In genomic region chr13:99122539-99122938, GRCm38 (mm10) we compare ENCODE assay signal across 6 mouse cellular contexts.
DNase-seq lines count a peak whose midpoint lies in the region; ATAC-seq and TF ChIP-seq lines count a peak whose summit lies in the region.
"Not testable (repeated sequence)": the region's sequence is repeated elsewhere in the genome, so short reads cannot be mapped to it uniquely, and the experiment has no call there.

No protein-coding gene starts in this region.

- H3K4me2 ChIP-seq in liver, postnatal 0 days (ENCODE audit: low read depth, low read length) = not testable (repeated sequence)

- H3K9ac ChIP-seq in liver, postnatal 0 days (replicated peaks) = not testable (repeated sequence)

- H3K27me3 ChIP-seq in Patski; kidney, adult 2 months (replicated peaks; ENCODE audit: control insufficient read depth, insufficient read depth, low read length); liver, postnatal 0 days (ENCODE audit: insufficient read depth, low read length): not testable (repeated sequence)

- H3K36me3 ChIP-seq in kidney, adult 2 months (ENCODE audit: control insufficient read depth, insufficient read depth, low read length); liver, postnatal 0 days (replicated peaks; ENCODE audit: insufficient read depth, low read length): not testable (repeated sequence)

- CTCF ChIA-PET in Patski (lab: Charles Lee) = interaction anchor here (1.0 kb wide), 1 partner anchor 37 kb away, joined by 3 read pairs; no protein-coding TSS in a partner anchor

- 73% methylated on average over 4 of the region's 4 CpGs for WGBS in kidney, adult 2 months
- WGBS in liver, postnatal 0 days (ENCODE audit: insufficient replicate concordance) = 72% methylated on average over 4 of the region's 4 CpGs

- peaks cover 21% of the 10 kb centered on the region; the same call in 1 of the 2 replicates for H3K4me1 ChIP-seq in kidney, adult 2 months (ENCODE audit: control insufficient read depth, insufficient read depth, low read length)
- H3K4me1 ChIP-seq in liver, postnatal 0 days (ENCODE audit: insufficient read depth) = not testable (repeated sequence)

- POLR2A ChIA-PET in Patski (lab: Charles Lee) = interaction anchor here (0.6 kb wide), 1 partner anchor 236 kb away, joined by 3 read pairs; no protein-coding TSS in a partner anchor

- DNase-seq in A20 (ENCODE audit: low read depth, low spot score) = peak; percentile 23
- DNase-seq in Patski (ENCODE audit: low read depth, low spot score); kidney, adult 2 months; liver, postnatal 0 days: not testable (repeated sequence)
- DNase-seq in testis, postnatal 10 days (ENCODE audit: low spot score) = peak; percentile 12

- in situ Hi-C loops in Patski (cut with MboI; ENCODE audit: low pct_unique_long_range_greater_than_20kb) = not testable (repeated sequence)

- peak; percentile 29 for TF ChIP-seq CTCF in Patski (IDR thresholded peaks at IDR 0.05)
- TF ChIP-seq CTCF in kidney, adult 2 months (conservative IDR thresholded peaks at IDR 0.05; ENCODE audit: insufficient read depth, insufficient read length, low read depth, low read length) = peak; percentile 26; the same call in 1 of the 2 replicates
- TF ChIP-seq CTCF in liver, postnatal 0 days (IDR thresholded peaks at IDR 0.05; ENCODE audit: low read depth) = peak; percentile 39

- not testable (repeated sequence) for TF ChIP-seq POLR2A in kidney, adult 2 months (IDR thresholded peaks at IDR 0.05; ENCODE audit: low read depth, low read length)

- ATAC-seq in Patski; liver, postnatal 0 days: not testable (repeated sequence)
- ATAC-seq in granulocyte monocyte progenitor cell, adult 5-6 weeks (replicated peaks; ENCODE audit: poor library complexity, severe bottlenecking) = 0 out of 2 replicates have a peak, but pooled peaks have one; percentile 41

- H3K9me3 ChIP-seq in liver, postnatal 0 days (ENCODE audit: low read length) = not testable (repeated sequence)

- not testable (repeated sequence) for H3K4me3 ChIP-seq in kidney, adult 2 months (ENCODE audit: insufficient read depth, low read depth, low read length); liver, postnatal 0 days (ENCODE audit: low read depth, low read length)

- H3K27ac ChIP-seq in kidney, adult 2 months (ENCODE audit: insufficient read depth, low read depth, low read length); liver, postnatal 0 days (ENCODE audit: low read depth): not testable (repeated sequence)

- TF ChIP-seq EP300 in liver, postnatal 0 days (IDR thresholded peaks at IDR 0.05; ENCODE audit: low read depth) = not testable (repeated sequence)
